Mouse (Mus musculus) frontal cortex, adult (tissue): ENCODE results near the gene Gm20388.
A peak's percentile ranks its signal among the peaks of the same experiment; 100 is the strongest.

Experiments used
- ATAC-seq: cut with Nextera tagmentation; 2 replicates; pipeline ENCODE4 v1.9.2; 2017; ENCODE audit warnings: mild to moderate bottlenecking, moderate library complexity, mixed read lengths; ENCODE audit not compliant: low TSS enrichment

Gm20388 gene

GRCm38 (mm10) chr8:121148573-121149083 is 1238.0 kb downstream of the Gm20388 start:
- no peak for ATAC-seq

- no peak for ATAC-seq
These were observed 1241.8 kb downstream of the Gm20388 start for GRCm38 (mm10) chr8:121152394-121152793.

- no peak for ATAC-seq
These were observed 1246.4 kb downstream of the Gm20388 start for GRCm38 (mm10) chr8:121156990-121157491.

GRCm38 (mm10) chr8:121158812-121159211 is 1248.2 kb downstream of the Gm20388 start:
- ATAC-seq, result no peak

GRCm38 (mm10) chr8:121161437-121161836 is 1250.8 kb downstream of the Gm20388 start:
- ATAC-seq, result no peak

- ATAC-seq, result no peak
These were observed 1251.8 kb downstream of the Gm20388 start for GRCm38 (mm10) chr8:121162413-121162812.

- no peak for ATAC-seq
These were observed 1252.5 kb downstream of the Gm20388 start for GRCm38 (mm10) chr8:121162906-121163695.

- no peak for ATAC-seq
These were observed 1253.4 kb downstream of the Gm20388 start for GRCm38 (mm10) chr8:121164017-121164469.

GRCm38 (mm10) chr8:121168033-121168432 is 1257.4 kb downstream of the Gm20388 start:
- ATAC-seq, result no peak

- no peak for ATAC-seq
These were observed 1259.5 kb downstream of the Gm20388 start for GRCm38 (mm10) chr8:121170116-121170515.

- peak; percentile 41; the same call in 1 of the 2 replicates for ATAC-seq
These were observed 1260.2 kb downstream of the Gm20388 start for GRCm38 (mm10) chr8:121170626-121171552.

GRCm38 (mm10) chr8:121172567-121172966 is 1261.9 kb downstream of the Gm20388 start:
- ATAC-seq, result no peak

- no peak for ATAC-seq
These were observed 1263.5 kb downstream of the Gm20388 start for GRCm38 (mm10) chr8:121174178-121174577.

GRCm38 (mm10) chr8:121174721-121175539 is 1264.3 kb downstream of the Gm20388 start:
- no peak for ATAC-seq

GRCm38 (mm10) chr8:121175540-121176090 is 1265.0 kb downstream of the Gm20388 start:
- ATAC-seq, result no peak

GRCm38 (mm10) chr8:121176291-121176690 is 1265.7 kb downstream of the Gm20388 start:
- no peak for ATAC-seq

GRCm38 (mm10) chr8:121180474-121181284 is 1270.0 kb downstream of the Gm20388 start:
- no peak for ATAC-seq

- no peak for ATAC-seq
These were observed 1270.7 kb downstream of the Gm20388 start for GRCm38 (mm10) chr8:121181285-121181884.
